8 mouse cellular contexts compared by ENCODE assay signal in genomic region chr2:155825904-155826629, GRCm38 (mm10). TPM values are rescaled to one million over a fixed set of nuclear protein-coding genes. Genes with fewer than 3 reads are reported as not detected.
DNase-seq lines count a peak whose midpoint lies in the region; ATAC-seq and TF ChIP-seq lines count a peak whose summit lies in the region.

No protein-coding gene starts in this region.

- H3ac ChIP-seq in myocyte (ENCODE audit: control insufficient read depth, insufficient read length), result peak overlapping the region; percentile 5

- no peak for DNase-seq in lung, postnatal 25 days (ENCODE audit: low spot score)
- DNase-seq in kidney, postnatal 36 days, result peak; percentile 24 to 37
- DNase-seq in cerebellum, postnatal 10 days, result no peak
- DNase-seq in ovary, adult 18-20 months (ENCODE audit: low spot score), result no peak

- H3K4me1 ChIP-seq in lung, embryonic 15.5 days, result peaks cover 19% of the 10 kb centered on the region
- peaks cover 19% of the 10 kb centered on the region for H3K4me1 ChIP-seq in forebrain, embryonic 12.5 days

- no peak for ATAC-seq in lung, embryonic 15.5 days (ENCODE audit: borderline replicate concordance, extremely low read depth, low FRiP score, low TSS enrichment)
- peak; percentile 23 for ATAC-seq in activated CD4-positive, CD25-positive, alpha-beta regulatory T cell, adult 4 months
- ATAC-seq in forebrain, embryonic 12.5 days (ENCODE audit: low FRiP score), result peak; percentile 5

- peak overlapping the region; percentile 93 for H3K9ac ChIP-seq in lung, embryonic 15.5 days
- H3K9ac ChIP-seq in forebrain, embryonic 12.5 days, result peak overlapping the region; percentile 78

- H3K27ac ChIP-seq in lung, embryonic 15.5 days, result peak overlapping the region; percentile 86
- peak overlapping the region; percentile 68 for H3K27ac ChIP-seq in forebrain, embryonic 12.5 days

- H3K4me3 ChIP-seq in lung, embryonic 15.5 days, result peak overlapping the region; percentile 98
- peak overlapping the region; percentile 97 for H3K4me3 ChIP-seq in forebrain, embryonic 12.5 days (replicated peaks)
- H3K4me3 ChIP-seq in myocyte, result peak overlapping the region; percentile 97

- no peaks in the 10 kb centered on the region for H3K27me3 ChIP-seq in lung, embryonic 15.5 days
- H3K27me3 ChIP-seq in forebrain, embryonic 12.5 days, result no peaks in the 10 kb centered on the region
- no peaks in the 10 kb centered on the region for H3K27me3 ChIP-seq in myocyte (ENCODE audit: control insufficient read depth, insufficient read depth, insufficient read length)

- WGBS in lung, embryonic 15.5 days, result 1% methylated on average over 52 of the region's 52 CpGs
- 3% methylated on average over 52 of the region's 52 CpGs for WGBS in forebrain, embryonic 12.5 days

- H3K79me2 ChIP-seq in myocyte (ENCODE audit: control insufficient read depth, insufficient read depth), result peaks cover 28% of the 10 kb centered on the region

- TF ChIP-seq POLR2A in myocyte (IDR thresholded peaks at IDR 0.05; ENCODE audit: insufficient read length, low read depth), result no peak

- peak overlapping the region; percentile 84 for H3K4me2 ChIP-seq in lung, embryonic 15.5 days
- H3K4me2 ChIP-seq in forebrain, embryonic 12.5 days, result peak overlapping the region; percentile 94
- H3K4me2 ChIP-seq in myocyte (ENCODE audit: low read depth), result peak overlapping the region; percentile 87

- H3K36me3 ChIP-seq in lung, embryonic 15.5 days, result peaks cover 28% of the 10 kb centered on the region
- H3K36me3 ChIP-seq in forebrain, embryonic 12.5 days (replicated peaks), result peaks cover 29% of the 10 kb centered on the region
- peaks cover 21% of the 10 kb centered on the region for H3K36me3 ChIP-seq in myocyte (ENCODE audit: control insufficient read depth, insufficient read depth)

- H3K9me3 ChIP-seq in lung, embryonic 15.5 days, result no peaks in the 10 kb centered on the region
- no peaks in the 10 kb centered on the region for H3K9me3 ChIP-seq in forebrain, embryonic 12.5 days

TF ChIP-seq in myocyte, 11 proteins besides CTCF, POLR2A, EP300 and RAD21:
- no peak for TF ChIP-seq USF1 (IDR thresholded peaks at IDR 0.05; ENCODE audit: low read depth)
- no peak for TF ChIP-seq CEBPB (IDR thresholded peaks at IDR 0.05; ENCODE audit: insufficient read depth, poor library complexity, severe bottlenecking)
- TF ChIP-seq MAX (IDR thresholded peaks at IDR 0.05; ENCODE audit: low read depth), result no peak

RNA-seq across cellular contexts. Expression of gene Eif6, which starts 0.7 kb away (rescaled TPM):
- 184 and 199 TPM in 2 replicates for polyA plus RNA-seq in lung, embryonic 15.5 days (2015; fragmentation: Nextera tagmentation; extraction: Ambion mirVana)
- 10 to 100 TPM; 73.4 to 81.2 TPM for polyA plus RNA-seq in activated CD4-positive, CD25-positive, alpha-beta regulatory T cell, adult 4 months (2017; shearing (Covaris generic))
- polyA plus RNA-seq in forebrain, embryonic 12.5 days (2016; fragmentation: Nextera tagmentation; extraction: Ambion mirVana), result 159 and 160 TPM in 2 replicates
- 198 TPM for polyA plus RNA-seq in myocyte (2012; fragmentation: generic; extraction: Trizol)

RNA-seq across cellular contexts. Expression of gene BC029722, which starts 6.8 kb away (rescaled TPM):
- 17.4 and 19.7 TPM in 2 replicates for polyA plus RNA-seq in lung, embryonic 15.5 days (2015; fragmentation: Nextera tagmentation; extraction: Ambion mirVana)
- polyA plus RNA-seq in activated CD4-positive, CD25-positive, alpha-beta regulatory T cell, adult 4 months (2017; shearing (Covaris generic)), result 10 to 100 TPM; 14.5 to 18.7 TPM
- polyA plus RNA-seq in forebrain, embryonic 12.5 days (2016; fragmentation: Nextera tagmentation; extraction: Ambion mirVana), result 12.0 and 13.4 TPM in 2 replicates
- 32.2 TPM for polyA plus RNA-seq in myocyte (2012; fragmentation: generic; extraction: Trizol)

RNA-seq across cellular contexts. Expression of gene Fam83c, which starts 8.6 kb away (rescaled TPM):
- 0.10 and 0.21 TPM in 2 replicates for polyA plus RNA-seq in lung, embryonic 15.5 days (2015; fragmentation: Nextera tagmentation; extraction: Ambion mirVana)
- not detected for polyA plus RNA-seq in activated CD4-positive, CD25-positive, alpha-beta regulatory T cell, adult 4 months (2017; shearing (Covaris generic))
- 0.50 and 0.68 TPM in 2 replicates for polyA plus RNA-seq in forebrain, embryonic 12.5 days (2016; fragmentation: Nextera tagmentation; extraction: Ambion mirVana)
- polyA plus RNA-seq in myocyte (2012; fragmentation: generic; extraction: Trizol), result not detected

RNA-seq across cellular contexts. Expression of gene Mmp24, which starts 50.9 kb away (rescaled TPM):
- polyA plus RNA-seq in lung, embryonic 15.5 days (2015; fragmentation: Nextera tagmentation; extraction: Ambion mirVana), result 0.04 and 0.09 TPM in 2 replicates
- polyA plus RNA-seq in activated CD4-positive, CD25-positive, alpha-beta regulatory T cell, adult 4 months (2017; shearing (Covaris generic)), result under 1 TPM in 1 of 2 experiments, not detected in 1; 0.11 TPM
- 3.4 and 4.4 TPM in 2 replicates for polyA plus RNA-seq in forebrain, embryonic 12.5 days (2016; fragmentation: Nextera tagmentation; extraction: Ambion mirVana)
- 0.02 TPM for polyA plus RNA-seq in myocyte (2012; fragmentation: generic; extraction: Trizol)

Comparison
In these comparisons a context has a peak if more than half of its experiments do, and no peak if none do; other contexts are left out.
1. DNase-seq: peak in kidney, postnatal 36 days (2 of 2); none in lung, postnatal 25 days (single experiment), cerebellum, postnatal 10 days (0 of 2) and ovary, adult 18-20 months (single experiment).
2. Peak in every context shown above with its lines, with median percentiles within 50 percentile points of each other: H3K4me2 ChIP-seq and H3K4me3 ChIP-seq.